Mouse (Mus musculus): Measurements from ENCODE around the gene Dctn2.

- TF ChIP-seq CTCF (IDR thresholded peaks at IDR 0.05) (no peak), EP300 (IDR thresholded peaks at IDR 0.05) (no peak)
Observed at GRCm38 (mm10) chr10:127236541-127236940, 29.6 kb upstream of the Dctn2 start.

All from lung, postnatal 0 days (tissue).